Mouse (Mus musculus): ENCODE measurements around the gene Igfbp7. TPM values are rescaled to one million over a fixed set of nuclear protein-coding genes. Genes with fewer than 3 reads are reported as not detected.

Gene Igfbp7
- polyA plus RNA-seq, 1 experiment from 2014 or later = 30.2 TPM

Other genes with a start within 250 kb of the Igfbp7 start
- 5.7 and 5.9 TPM in 2 replicates for gene Spink2, start 196.6 kb downstream of the Igfbp7 start, polyA plus RNA-seq (2015; fragmentation: Nextera tagmentation; extraction: Ambion mirVana)
- 21.1 and 23.2 TPM in 2 replicates for gene Rest, start 142.6 kb downstream of the Igfbp7 start, polyA plus RNA-seq (2015; fragmentation: Nextera tagmentation; extraction: Ambion mirVana)
- 18.8 and 19.2 TPM in 2 replicates for gene Noa1, start 98.0 kb downstream of the Igfbp7 start, polyA plus RNA-seq (2015; fragmentation: Nextera tagmentation; extraction: Ambion mirVana)
- 34.6 and 37.6 TPM in 2 replicates for gene Polr2b, start 97.9 kb downstream of the Igfbp7 start, polyA plus RNA-seq (2015; fragmentation: Nextera tagmentation; extraction: Ambion mirVana)